Mouse (Mus musculus) E14TG2a.4 (cell line): ENCODE measurements around the gene Gm49387.

Experiments
- CTCF ChIP-seq: conservative IDR thresholded peaks from 2 replicates; pipeline ENCODE4 v1.5.1; 2014; ENCODE audit warnings: low read length
- NANOG ChIP-seq: IDR thresholded peaks from 2 replicates; pipeline ENCODE4 v1.6.1; 2014; ENCODE audit warnings: borderline replicate concordance, low read length, mixed read lengths

DNA sequence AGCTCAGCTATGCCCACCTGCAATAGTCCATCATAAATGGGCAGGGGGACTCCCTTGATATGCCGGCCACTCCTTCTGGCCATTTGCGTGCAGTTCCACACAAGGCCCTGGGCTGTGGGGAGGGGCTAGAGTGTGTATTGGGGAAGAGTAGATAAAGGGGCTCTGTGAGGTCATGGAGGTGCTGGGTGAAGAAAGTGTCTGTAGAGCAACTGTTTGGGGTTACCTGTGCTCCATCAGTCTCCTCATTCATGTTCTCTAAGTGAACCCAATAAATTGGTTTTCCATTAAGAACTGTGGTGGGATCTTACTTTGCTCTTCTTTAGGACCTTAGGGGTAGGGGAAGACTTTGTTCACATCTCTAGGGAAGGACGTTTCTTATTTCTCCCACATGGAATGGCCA is 49.4 kb downstream of the Gm49387 start, which contains the start of gene Colq:
- TF ChIP-seq CTCF (no peak), NANOG (no peak)
